Mouse (Mus musculus) hindbrain, postnatal 0 days (tissue): ENCODE measurements at regions not wholly inside any gene's neighbourhood (a gene's known extent, or its start where the extent isn't known, plus 50 kb on each side); places are given as distances from the start of the nearest gene placed in this dataset.

Experiments used
- ATAC-seq: fragments of 200-750 bp; cut with Nextera tagmentation; 2 replicates; pipeline ENCODE4 v1.8.0; 2017; ENCODE audit warnings: mild to moderate bottlenecking, moderate TSS enrichment, moderate library complexity
- DNase-seq: peaks from one replicate; pipeline ENCODE4 v3.0.0-alpha.2; 2015; ENCODE audit warnings: low spot score
- H3K27ac ChIP-seq: fragments of 300-500 bp; sonication (generic); 2 replicates; pipeline ENCODE4 v1.5.1; 2014; ENCODE audit warnings: mild to moderate bottlenecking
- H3K27me3 ChIP-seq: fragments of 300-500 bp; sonication (generic); 2 replicates; pipeline ENCODE4 v1.6.1; 2014; ENCODE audit warnings: low read length, mixed read lengths; ENCODE audit not compliant: insufficient read depth
- H3K36me3 ChIP-seq: fragments of 300-500 bp; sonication (generic); 2 replicates; pipeline ENCODE4 v1.6.1; 2014; ENCODE audit warnings: low read length, mixed read lengths; ENCODE audit not compliant: insufficient read depth
- H3K4me1 ChIP-seq: fragments of 300-500 bp; sonication (generic); 2 replicates; pipeline ENCODE4 v1.6.1; 2014; ENCODE audit warnings: antibody characterized with exemption, low read length, mixed read lengths; ENCODE audit not compliant: insufficient read depth
- H3K4me2 ChIP-seq: fragments of 300-500 bp; sonication (generic); 2 replicates; pipeline ENCODE4 v1.6.1; 2014; ENCODE audit warnings: low read depth, mild to moderate bottlenecking, low read length, moderate library complexity, mixed read lengths
- H3K4me3 ChIP-seq: fragments of 300-500 bp; sonication (generic); 2 replicates; pipeline ENCODE4 v1.5.1; 2014; ENCODE audit warnings: low read length
- H3K9ac ChIP-seq: fragments of 300-500 bp; sonication (generic); replicated peaks from 2 replicates; pipeline ENCODE4 v1.6.1; 2014; ENCODE audit warnings: mild to moderate bottlenecking, low read length, moderate library complexity, mixed read lengths
- H3K9me3 ChIP-seq: fragments of 300-500 bp; sonication (generic); 2 replicates; pipeline ENCODE4 v1.6.1; 2016; ENCODE audit warnings: low read length, mixed read lengths
- CTCF ChIP-seq: IDR thresholded peaks from 2 replicates; pipeline ENCODE4 v1.5.1; 2016; ENCODE audit warnings: antibody characterized with exemption, control low read depth, low read depth
- WGBS: fragments of 180-500 bp; shearing (Covaris S2); extraction: QIAGEN DNeasy Blood & Tissue Kit; methylation state at CpG from one replicate; pipeline ENCODE4 v1.1.7; 2014; 5-methylcytosine and 5-hydroxymethylcytosine counted together

DNA sequence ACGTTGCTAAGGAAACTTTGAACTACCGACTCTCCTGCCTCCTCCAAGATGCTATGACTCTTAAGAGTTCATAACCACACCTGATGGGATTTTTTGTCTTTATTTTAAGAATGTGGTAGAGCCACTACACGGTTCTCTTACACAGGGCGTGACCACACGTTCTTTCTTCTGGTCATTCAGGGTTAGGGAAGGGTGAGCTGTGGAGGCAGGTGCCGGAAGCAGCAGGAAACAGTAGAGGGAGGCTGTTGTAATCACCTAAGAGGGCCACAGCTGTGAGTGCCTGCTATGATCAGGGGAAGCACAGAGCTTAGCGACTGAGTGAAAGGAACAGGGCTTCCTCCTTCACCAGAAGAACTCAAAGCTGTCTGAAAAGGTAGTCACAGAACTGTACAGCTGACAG, 50.6 kb upstream of the Larp1 start:
- 83% methylated on average over 7 of the region's 7 CpGs for WGBS
- Histone ChIP-seq H3K36me3 (no peaks in the 10 kb centered on the region), H3K27ac (no peak overlapping the region), H3K9ac (no peak overlapping the region), H3K9me3 (no peaks in the 10 kb centered on the region), H3K4me1 (0 out of 2 replicates have a peak, but pooled peaks cover 4% of the 10 kb centered on the region), H3K4me2 (no peak overlapping the region), H3K4me3 (no peak overlapping the region), H3K27me3 (no peaks in the 10 kb centered on the region)
- TF ChIP-seq CTCF = no peak
- ATAC-seq = no peak
- no peak for DNase-seq

DNA sequence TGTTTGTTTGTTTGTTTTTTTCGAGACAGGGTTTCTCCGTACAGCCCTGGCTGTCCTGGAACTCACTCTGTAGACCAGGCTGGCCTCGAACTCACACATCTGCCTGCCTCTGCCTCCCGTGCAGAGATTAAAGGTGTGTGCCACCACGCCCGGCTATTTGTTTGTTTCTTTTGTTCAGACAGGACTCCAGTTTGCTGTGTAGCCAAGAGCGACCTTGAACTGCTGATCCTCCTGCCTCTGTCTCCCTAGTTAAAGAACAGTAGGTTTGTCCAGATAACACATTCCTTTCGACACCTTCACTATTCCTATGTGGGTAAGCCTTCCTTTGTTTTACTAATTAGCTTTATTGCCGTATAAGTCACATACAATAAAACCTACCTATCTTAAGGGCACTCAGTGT, 52.0 kb upstream of the Larp1 start:
- Histone ChIP-seq H3K36me3 (no peaks in the 10 kb centered on the region), H3K9me3 (no peaks in the 10 kb centered on the region), H3K4me1 (no peaks in the 10 kb centered on the region), H3K4me2 (no peak overlapping the region), H3K9ac (no peak overlapping the region), H3K4me3 (no peak overlapping the region), H3K27ac (no peak overlapping the region), H3K27me3 (no peaks in the 10 kb centered on the region)
- ATAC-seq = no peak
- WGBS = 91% methylated on average over 9 of the region's 9 CpGs
- TF ChIP-seq CTCF = no peak
- no peak for DNase-seq

DNA sequence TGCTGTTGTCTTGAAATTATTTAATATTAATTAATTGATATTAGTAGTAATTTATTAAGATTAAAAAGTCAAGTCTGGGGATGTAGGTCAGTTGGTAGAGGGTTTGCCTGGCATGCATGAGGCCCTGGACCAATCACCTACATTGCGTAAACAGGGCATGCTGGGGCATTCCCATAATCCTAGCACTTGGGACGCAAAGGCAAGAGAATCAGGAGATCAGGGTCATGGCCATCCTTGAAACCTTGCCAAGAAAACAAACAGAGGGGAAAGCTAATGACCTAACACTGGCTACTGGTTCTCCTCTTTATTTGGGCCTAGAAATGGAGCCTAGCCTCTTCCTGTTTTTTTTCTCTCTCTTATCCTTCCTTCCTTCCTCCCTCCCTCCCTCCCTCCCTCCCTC, 52.8 kb upstream of the Larp1 start:
- Histone ChIP-seq H3K27me3 (no peaks in the 10 kb centered on the region), H3K4me2 (no peak overlapping the region), H3K9me3 (no peaks in the 10 kb centered on the region), H3K36me3 (no peaks in the 10 kb centered on the region), H3K4me3 (no peak overlapping the region), H3K4me1 (no peaks in the 10 kb centered on the region), H3K9ac (no peak overlapping the region), H3K27ac (no peak overlapping the region)
- TF ChIP-seq CTCF = no peak
- no peak for ATAC-seq
- WGBS = 70% methylated on average over 2 of the region's 2 CpGs
- no peak for DNase-seq

DNA sequence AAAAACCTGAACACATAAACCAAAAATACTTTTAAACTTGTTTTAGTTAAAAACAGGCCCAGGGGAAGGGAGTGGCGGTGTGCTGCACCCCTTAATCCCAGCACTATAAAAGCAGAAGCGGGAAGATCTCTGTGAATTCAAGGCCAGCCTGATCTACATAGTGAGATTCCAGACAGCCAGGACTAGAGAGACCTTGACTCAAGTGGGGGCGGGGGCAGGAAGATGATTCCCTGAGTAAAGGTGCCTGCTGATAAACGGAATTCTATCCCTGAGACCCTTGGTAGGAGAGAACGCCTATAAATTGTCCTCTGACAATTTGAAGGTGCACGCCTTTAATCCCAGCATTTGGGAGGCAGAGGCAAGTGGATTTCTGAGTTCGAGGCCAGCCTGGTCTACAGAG, 53.4 kb upstream of the Larp1 start:
- no peak for TF ChIP-seq CTCF
- H3K4me2 ChIP-seq = no peak overlapping the region
- H3K9me3 ChIP-seq = no peaks in the 10 kb centered on the region
- no peak overlapping the region for H3K4me3 ChIP-seq
- no peak overlapping the region for H3K27ac ChIP-seq
- no peak for ATAC-seq
- no peaks in the 10 kb centered on the region for H3K4me1 ChIP-seq
- 92% methylated on average over 7 of the region's 7 CpGs for WGBS
- H3K36me3 ChIP-seq = no peaks in the 10 kb centered on the region
- no peak for DNase-seq
- H3K27me3 ChIP-seq = no peaks in the 10 kb centered on the region
- H3K9ac ChIP-seq = no peak overlapping the region

DNA sequence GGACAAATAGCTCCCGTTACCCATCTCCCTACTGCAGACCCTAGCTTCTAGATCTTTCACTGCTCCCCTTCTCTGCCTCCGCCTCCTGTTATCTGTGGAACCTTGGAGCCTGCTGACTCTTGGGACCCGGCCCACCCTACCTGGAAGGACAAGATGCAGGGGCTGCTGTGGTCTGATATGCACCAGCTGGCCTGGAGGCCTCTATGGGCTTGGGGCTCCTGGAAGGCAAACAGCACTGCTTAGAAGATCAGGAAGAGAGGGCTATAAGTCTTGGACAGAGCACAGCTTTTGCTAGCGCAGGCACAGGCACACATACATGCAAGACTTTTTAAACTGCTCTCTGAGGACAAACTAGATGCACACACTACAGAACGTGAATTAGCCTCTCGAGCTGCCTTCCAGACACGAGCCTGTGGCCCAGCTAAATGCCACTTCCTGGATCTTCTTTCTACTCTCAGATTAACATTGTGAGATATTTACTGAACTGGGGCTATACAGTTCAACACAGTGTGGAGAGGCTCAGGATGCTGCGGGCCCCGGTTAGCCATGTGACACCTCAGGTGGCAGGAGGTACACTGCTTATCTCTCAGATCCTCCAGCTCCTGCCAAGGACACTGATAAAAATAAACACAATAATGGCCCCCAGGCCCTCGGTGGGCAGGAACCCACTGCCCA, 54.2 kb upstream of the Larp1 start:
- DNase-seq (no peak), ATAC-seq (no peak)
- H3K9ac ChIP-seq = no peak overlapping the region
- H3K4me1 ChIP-seq = no peaks in the 10 kb centered on the region
- no peak overlapping the region for H3K27ac ChIP-seq
- H3K4me3 ChIP-seq = no peak overlapping the region
- H3K27me3 ChIP-seq = no peaks in the 10 kb centered on the region
- no peak overlapping the region for H3K4me2 ChIP-seq
- no peaks in the 10 kb centered on the region for H3K36me3 ChIP-seq
- WGBS = 81% methylated on average over 10 of the region's 10 CpGs
- no peaks in the 10 kb centered on the region for H3K9me3 ChIP-seq
- TF ChIP-seq CTCF = no peak

GRCm38 (mm10) chr11:57953694-57954093, 55.2 kb upstream of the Larp1 start:
- no peak for TF ChIP-seq CTCF
- H3K27me3 ChIP-seq = no peaks in the 10 kb centered on the region

DNA sequence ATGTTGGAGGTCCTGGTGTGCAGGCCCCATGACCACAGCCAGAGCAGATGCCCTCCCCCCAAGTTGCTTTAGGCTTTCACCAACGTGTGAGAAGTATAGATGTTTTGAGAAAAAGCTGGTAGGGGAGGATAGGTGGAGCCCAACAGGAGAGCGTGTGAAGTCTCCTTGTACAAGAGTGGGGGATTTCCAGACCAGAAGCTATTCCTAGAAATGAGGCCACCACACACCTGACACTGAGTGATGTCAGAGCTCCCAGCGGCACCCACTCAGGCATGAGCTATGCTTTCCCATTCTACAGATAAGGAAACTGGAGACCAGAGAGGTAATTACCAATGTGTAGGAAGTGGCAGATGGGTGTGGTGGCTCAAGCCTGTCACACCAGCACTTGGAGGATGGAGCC, 56.2 kb upstream of the Larp1 start:
- DNase-seq (no peak), ATAC-seq (no peak)
- no peak overlapping the region for H3K9ac ChIP-seq
- H3K4me2 ChIP-seq = no peak overlapping the region
- no peaks in the 10 kb centered on the region for H3K36me3 ChIP-seq
- no peaks in the 10 kb centered on the region for H3K9me3 ChIP-seq
- no peaks in the 10 kb centered on the region for H3K4me1 ChIP-seq
- TF ChIP-seq CTCF = no peak
- 72% methylated on average over 3 of the region's 3 CpGs for WGBS
- H3K27ac ChIP-seq = no peak overlapping the region
- H3K4me3 ChIP-seq = no peak overlapping the region
- no peaks in the 10 kb centered on the region for H3K27me3 ChIP-seq

More at GRCm38 (mm10) chr11:57953694-57954093, 55.2 kb upstream of the Larp1 start:
- DNase-seq (no peak), ATAC-seq (no peak)
- WGBS = 81% methylated on average over 7 of the region's 7 CpGs
- Histone ChIP-seq H3K4me1 (no peaks in the 10 kb centered on the region), H3K4me2 (no peak overlapping the region), H3K27ac (no peak overlapping the region), H3K36me3 (no peaks in the 10 kb centered on the region), H3K9me3 (no peaks in the 10 kb centered on the region), H3K9ac (no peak overlapping the region), H3K4me3 (no peak overlapping the region)
